Mouse (Mus musculus): ENCODE data around the gene Acsf3.

DNA sequence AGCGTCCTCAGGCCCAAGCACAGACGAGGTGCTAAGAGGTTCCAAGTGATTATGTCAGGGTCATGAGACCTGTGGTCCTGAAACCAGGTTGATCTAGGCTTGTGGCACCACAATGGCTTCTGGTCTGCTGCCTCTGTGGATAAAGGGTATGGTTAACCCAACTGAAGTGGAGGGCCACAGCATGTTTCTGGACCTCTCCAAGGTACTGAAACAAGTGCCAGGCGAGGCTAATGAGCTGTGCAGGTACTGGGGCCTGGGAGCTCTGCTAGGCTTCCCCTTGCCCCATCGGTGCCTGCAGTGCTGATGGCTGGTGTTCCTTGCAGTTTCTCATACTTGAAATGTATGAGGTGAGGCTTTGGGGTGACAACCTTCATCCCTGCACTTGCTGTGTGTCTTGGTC, 38.2 kb upstream of the Acsf3 start:
- TF ChIP-seq POLR2A (IDR thresholded peaks at IDR 0.05; ENCODE audit: extremely low read depth, insufficient read depth, low read length) (no peak), CTCF (IDR thresholded peaks at IDR 0.05; ENCODE audit: low read depth, low read length) (no peak)
